9 mouse cellular contexts compared by ENCODE assay signal in genomic region chr9:107619546-107619879, GRCm38 (mm10). TPM values are rescaled to one million over a fixed set of nuclear protein-coding genes. Genes with fewer than 3 reads are reported as not detected.
A peak's percentile ranks its signal among the peaks of the same experiment; 100 is the strongest.
DNase-seq lines count a peak whose midpoint lies in the region; ATAC-seq and TF ChIP-seq lines count a peak whose summit lies in the region.
"Had no signal": no experiment of that assay in that cellular context is flagged by ENCODE, and none has a peak within 500 bp of the region (broad histone marks: within the 10 kb centered on the region; RNA-seq: fewer than 3 reads in every experiment).

No protein-coding gene starts in this region.

- H3K4me1 ChIP-seq in midbrain, embryonic 14.5 days (ENCODE audit: control insufficient read depth, insufficient read depth, low read length): no peaks in the 10 kb centered on the region
- H3K4me1 ChIP-seq in midbrain, embryonic 16.5 days (ENCODE audit: control insufficient read depth, insufficient read depth, low read length): peaks cover 1% of the 10 kb centered on the region; the same call in 1 of the 2 replicates
- H3K4me1 ChIP-seq in hindbrain, postnatal 0 days (ENCODE audit: insufficient read depth, low read length): no peaks in the 10 kb centered on the region
- no peaks in the 10 kb centered on the region; the same call in 1 of the 2 replicates for H3K4me1 ChIP-seq in stomach, postnatal 0 days (replicated peaks; ENCODE audit: control insufficient read depth, insufficient read depth)

- WGBS in midbrain, embryonic 14.5 days: 80% methylated on average over 13 of the region's 13 CpGs
- WGBS in midbrain, embryonic 16.5 days: 79% methylated on average over 13 of the region's 13 CpGs
- WGBS in hindbrain, postnatal 0 days: 52% methylated on average over 13 of the region's 13 CpGs
- 42% methylated on average over 13 of the region's 13 CpGs for WGBS in stomach, postnatal 0 days

- no peak for ATAC-seq in midbrain, embryonic 14.5 days (ENCODE audit: low FRiP score, low TSS enrichment)
- ATAC-seq in midbrain, embryonic 16.5 days: no peak
- 0 out of 2 replicates have a peak, but pooled peaks have one; percentile 4 for ATAC-seq in hindbrain, postnatal 0 days
- ATAC-seq in stomach, postnatal 0 days (ENCODE audit: low FRiP score, low TSS enrichment): peak; percentile 62

- no peak overlapping the region for H3K4me3 ChIP-seq in midbrain, embryonic 14.5 days (replicated peaks; ENCODE audit: low read depth, low read length)
- H3K4me3 ChIP-seq in midbrain, embryonic 16.5 days (ENCODE audit: low read depth, low read length): no peak overlapping the region
- no peak overlapping the region for H3K4me3 ChIP-seq in hindbrain, postnatal 0 days (ENCODE audit: low read length)
- no peak overlapping the region for H3K4me3 ChIP-seq in stomach, postnatal 0 days (ENCODE audit: low read depth, low read length)
- H3K4me3 ChIP-seq: myocyte had no signal

- no peak for TF ChIP-seq CTCF in hindbrain, postnatal 0 days (IDR thresholded peaks at IDR 0.05; ENCODE audit: low read depth)
- no peak for TF ChIP-seq CTCF in stomach, postnatal 0 days (IDR thresholded peaks at IDR 0.05; ENCODE audit: low read depth)

- no peak for TF ChIP-seq EP300 in stomach, postnatal 0 days (optimal IDR thresholded peaks at IDR 0.05)

- H3K9me3 ChIP-seq in midbrain, embryonic 14.5 days (ENCODE audit: control insufficient read depth, low read length): no peaks in the 10 kb centered on the region
- no peaks in the 10 kb centered on the region for H3K9me3 ChIP-seq in midbrain, embryonic 16.5 days (replicated peaks; ENCODE audit: control insufficient read depth, low read length, poor library complexity, severe bottlenecking)
- H3K9me3 ChIP-seq in hindbrain, postnatal 0 days (ENCODE audit: low read length): no peaks in the 10 kb centered on the region
- no peaks in the 10 kb centered on the region for H3K9me3 ChIP-seq in stomach, postnatal 0 days (ENCODE audit: control insufficient read depth, low read length)

- DNase-seq in heart, adult 11 months: peak; percentile 96
- no peak for DNase-seq in heart, adult 9 months (ENCODE audit: low spot score in 2 of 2)
- DNase-seq in midbrain, embryonic 14.5 days: no peak
- DNase-seq in hindbrain, postnatal 0 days (ENCODE audit: low spot score): no peak
- DNase-seq in stomach, postnatal 0 days (ENCODE audit: low spot score): peak; percentile 54
- no peak for DNase-seq in frontal cortex, postnatal 14 days (ENCODE audit: low spot score in 2 of 2)
- DNase-seq in thymus, postnatal 4 days: no peak

- H3K27ac ChIP-seq in midbrain, embryonic 14.5 days (replicated peaks; ENCODE audit: low read depth, low read length): peak overlapping the region; percentile 42
- no peak overlapping the region for H3K27ac ChIP-seq in midbrain, embryonic 16.5 days (ENCODE audit: low read length)
- peak overlapping the region; percentile 71; the same call in 1 of the 2 replicates for H3K27ac ChIP-seq in hindbrain, postnatal 0 days
- H3K27ac ChIP-seq in stomach, postnatal 0 days (replicated peaks): peak overlapping the region; percentile 86

- peaks cover 66% of the 10 kb centered on the region for H3K36me3 ChIP-seq in midbrain, embryonic 14.5 days (ENCODE audit: control insufficient read depth, insufficient read depth, low read length)
- peaks cover 42% of the 10 kb centered on the region for H3K36me3 ChIP-seq in midbrain, embryonic 16.5 days (ENCODE audit: control insufficient read depth, insufficient read depth, low read length)
- H3K36me3 ChIP-seq in hindbrain, postnatal 0 days (ENCODE audit: insufficient read depth, low read length): peaks cover 38% of the 10 kb centered on the region
- H3K36me3 ChIP-seq in stomach, postnatal 0 days (ENCODE audit: control insufficient read depth, insufficient read depth, low read length): peaks cover 30% of the 10 kb centered on the region

- no peaks in the 10 kb centered on the region for H3K27me3 ChIP-seq in midbrain, embryonic 14.5 days (ENCODE audit: control insufficient read depth, insufficient read depth, low read length)
- no peaks in the 10 kb centered on the region for H3K27me3 ChIP-seq in midbrain, embryonic 16.5 days (ENCODE audit: control insufficient read depth, insufficient read depth, low read depth, low read length)
- H3K27me3 ChIP-seq in hindbrain, postnatal 0 days (ENCODE audit: insufficient read depth, low read length): no peaks in the 10 kb centered on the region
- no peaks in the 10 kb centered on the region for H3K27me3 ChIP-seq in stomach, postnatal 0 days (ENCODE audit: control insufficient read depth, insufficient read depth, low read length)

- H3K9ac ChIP-seq in midbrain, embryonic 14.5 days (replicated peaks; ENCODE audit: low read length): no peak overlapping the region; the same call in 1 of the 2 replicates
- H3K9ac ChIP-seq in midbrain, embryonic 16.5 days (ENCODE audit: low read depth, low read length): no peak overlapping the region
- no peak overlapping the region for H3K9ac ChIP-seq in hindbrain, postnatal 0 days (replicated peaks; ENCODE audit: low read length)
- H3K9ac ChIP-seq in stomach, postnatal 0 days (ENCODE audit: low read length): no peak overlapping the region

- no peak overlapping the region for H3K4me2 ChIP-seq in midbrain, embryonic 14.5 days (ENCODE audit: low read length)
- H3K4me2 ChIP-seq in midbrain, embryonic 16.5 days (ENCODE audit: low read length): no peak overlapping the region
- no peak overlapping the region for H3K4me2 ChIP-seq in hindbrain, postnatal 0 days (ENCODE audit: low read depth, low read length)
- H3K4me2 ChIP-seq in stomach, postnatal 0 days (replicated peaks; ENCODE audit: low read depth): no peak overlapping the region

RNA-seq across cellular contexts. Expression of gene Sema3b, which starts 10.5 kb away (rescaled TPM):
- polyA plus RNA-seq in midbrain, embryonic 14.5 days (2014; fragmentation: Nextera tagmentation; extraction: Ambion mirVana): 1.5 and 3.2 TPM in 2 replicates
- polyA plus RNA-seq in midbrain, embryonic 16.5 days (2015; fragmentation: Nextera tagmentation; extraction: Ambion mirVana): 3.7 and 3.9 TPM in 2 replicates
- total RNA-seq in hindbrain, postnatal 0 days (2014; rRNA removed): 11.2 and 14.6 TPM in 2 replicates
- polyA plus RNA-seq in hindbrain, postnatal 0 days (2015; fragmentation: Nextera tagmentation; extraction: Ambion mirVana): 8.3 and 9.0 TPM in 2 replicates
- 16.3 and 19.1 TPM in 2 replicates for polyA plus RNA-seq in stomach, postnatal 0 days (2015; fragmentation: Nextera tagmentation; extraction: Ambion mirVana)

RNA-seq across cellular contexts. Expression of gene Gnai2, which starts 15.7 kb away (rescaled TPM):
- polyA plus RNA-seq in midbrain, embryonic 14.5 days (2014; fragmentation: Nextera tagmentation; extraction: Ambion mirVana): 284 and 326 TPM in 2 replicates
- polyA plus RNA-seq in midbrain, embryonic 16.5 days (2015; fragmentation: Nextera tagmentation; extraction: Ambion mirVana): 278 and 281 TPM in 2 replicates
- total RNA-seq in hindbrain, postnatal 0 days (2014; rRNA removed): 334 and 369 TPM in 2 replicates
- polyA plus RNA-seq in hindbrain, postnatal 0 days (2015; fragmentation: Nextera tagmentation; extraction: Ambion mirVana): 275 and 287 TPM in 2 replicates
- 189 and 195 TPM in 2 replicates for polyA plus RNA-seq in stomach, postnatal 0 days (2015; fragmentation: Nextera tagmentation; extraction: Ambion mirVana)

RNA-seq across cellular contexts. Expression of gene Ifrd2, which starts 32.1 kb away (rescaled TPM):
- 14.5 and 15.7 TPM in 2 replicates for polyA plus RNA-seq in midbrain, embryonic 14.5 days (2014; fragmentation: Nextera tagmentation; extraction: Ambion mirVana)
- 14.6 and 15.4 TPM in 2 replicates for polyA plus RNA-seq in midbrain, embryonic 16.5 days (2015; fragmentation: Nextera tagmentation; extraction: Ambion mirVana)
- total RNA-seq in hindbrain, postnatal 0 days (2014; rRNA removed): 7.6 and 10.9 TPM in 2 replicates
- 9.0 and 9.3 TPM in 2 replicates for polyA plus RNA-seq in hindbrain, postnatal 0 days (2015; fragmentation: Nextera tagmentation; extraction: Ambion mirVana)
- polyA plus RNA-seq in stomach, postnatal 0 days (2015; fragmentation: Nextera tagmentation; extraction: Ambion mirVana): 35.5 and 42.7 TPM in 2 replicates

RNA-seq across cellular contexts. Expression of gene Hyal3, which starts 38.9 kb away (rescaled TPM):
- polyA plus RNA-seq in midbrain, embryonic 14.5 days (2014; fragmentation: Nextera tagmentation; extraction: Ambion mirVana): 0.89 and 1.4 TPM in 2 replicates
- 2.0 and 2.4 TPM in 2 replicates for polyA plus RNA-seq in midbrain, embryonic 16.5 days (2015; fragmentation: Nextera tagmentation; extraction: Ambion mirVana)
- 3.3 and 4.9 TPM in 2 replicates for total RNA-seq in hindbrain, postnatal 0 days (2014; rRNA removed)
- 1.7 and 1.9 TPM in 2 replicates for polyA plus RNA-seq in hindbrain, postnatal 0 days (2015; fragmentation: Nextera tagmentation; extraction: Ambion mirVana)
- polyA plus RNA-seq in stomach, postnatal 0 days (2015; fragmentation: Nextera tagmentation; extraction: Ambion mirVana): 1.3 and 1.4 TPM in 2 replicates

RNA-seq across cellular contexts. Expression of gene Naa80, which starts 40.8 kb away (rescaled TPM):
- polyA plus RNA-seq in midbrain, embryonic 14.5 days (2014; fragmentation: Nextera tagmentation; extraction: Ambion mirVana): 14.1 and 18.2 TPM in 2 replicates
- polyA plus RNA-seq in midbrain, embryonic 16.5 days (2015; fragmentation: Nextera tagmentation; extraction: Ambion mirVana): 14.9 and 18.6 TPM in 2 replicates
- total RNA-seq in hindbrain, postnatal 0 days (2014; rRNA removed): 29.9 and 32.8 TPM in 2 replicates
- 17.8 and 19.4 TPM in 2 replicates for polyA plus RNA-seq in hindbrain, postnatal 0 days (2015; fragmentation: Nextera tagmentation; extraction: Ambion mirVana)
- 13.3 and 14.7 TPM in 2 replicates for polyA plus RNA-seq in stomach, postnatal 0 days (2015; fragmentation: Nextera tagmentation; extraction: Ambion mirVana)

Comparison
In these comparisons a context has a peak if more than half of its experiments do, and no peak if none do; other contexts are left out.
1. DNase-seq: peak in heart, adult 11 months (single experiment) and stomach, postnatal 0 days (single experiment); none in heart, adult 9 months (0 of 2), midbrain, embryonic 14.5 days (single experiment), hindbrain, postnatal 0 days (single experiment), frontal cortex, postnatal 14 days (0 of 2) and thymus, postnatal 4 days (single experiment).
2. ATAC-seq: peak in hindbrain, postnatal 0 days (single experiment) and stomach, postnatal 0 days (single experiment); none in midbrain, embryonic 14.5 days (single experiment) and midbrain, embryonic 16.5 days (single experiment).